Mouse (Mus musculus): ENCODE data around the gene Tmem97. TPM values are rescaled to one million over a fixed set of nuclear protein-coding genes. Genes with fewer than 3 reads are reported as not detected.

Gene Tmem97
- 10 to 100 TPM; 10.6 to 14.5 TPM for polyA plus RNA-seq (2017; shearing (Covaris generic))

GRCm38 (mm10) chr11:78550168-78551058 is at the start of gene Tmem97:
TSS of gene Tmem97 (minus strand) at chr11:78550777.

GRCm38 (mm10) chr11:78536080-78536689 is 14.4 kb downstream of the Tmem97 start, which contains the start of the genes Tnfaip1 and Ift20:
TSS of gene Tnfaip1 (minus strand) at chr11:78536332.
TSS of gene Ift20 (plus strand) at chr11:78536361.

GRCm38 (mm10) chr11:78512025-78512957 is 38.3 kb downstream of the Tmem97 start, which contains the start of the genes Tmem199 and Poldip2:
TSS of gene Tmem199 (minus strand) at chr11:78512172.
TSS of gene Poldip2 (plus strand) at chr11:78512193.

DNA sequence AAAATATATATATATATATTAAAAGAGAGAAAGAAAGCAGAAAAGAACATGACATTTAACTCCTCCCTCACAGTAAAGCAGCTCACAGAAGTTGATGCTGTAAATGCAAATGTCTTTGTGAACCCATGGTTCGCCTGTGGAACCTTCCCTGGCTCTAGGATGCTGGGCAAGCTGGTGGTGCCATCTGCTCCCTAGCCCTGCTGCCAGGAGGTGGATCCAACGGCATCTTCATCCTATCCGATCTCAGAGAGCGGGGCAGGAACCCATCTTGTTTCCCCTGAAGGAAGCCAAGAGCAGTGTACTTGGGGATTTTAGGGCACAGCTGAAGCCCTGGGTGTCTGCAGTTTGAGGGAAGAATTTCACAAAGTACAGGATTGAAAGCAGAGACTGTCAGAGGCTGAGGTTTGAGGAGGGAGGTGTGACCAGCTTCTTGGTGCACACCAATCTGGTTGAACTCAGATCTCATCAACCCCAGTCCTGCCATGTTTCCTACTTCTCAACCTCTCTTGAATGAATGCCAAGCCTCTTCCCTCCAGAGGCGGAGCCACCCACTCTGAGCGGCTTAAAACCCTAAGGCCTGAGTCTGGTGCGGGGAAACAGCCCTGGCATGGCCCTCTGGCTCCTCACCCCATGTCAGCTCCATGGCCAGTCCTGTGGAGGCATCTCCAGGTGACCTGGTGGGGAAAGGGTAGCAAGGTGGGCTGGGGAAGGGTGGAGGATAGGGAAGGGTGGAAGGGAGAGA is 47.5 kb downstream of the Tmem97 start, which contains the start of gene Sebox:
Gene Sebox (plus strand): TSS at position 539 of the 742 bp plus-strand sequence.

GRCm38 (mm10) chr11:78499004-78499403 is 51.6 kb downstream of the Tmem97 start, which contains the start of gene Vtn:
TSS of gene Vtn (plus strand) at chr11:78499091.

GRCm38 (mm10) chr11:78497544-78498522 is 52.7 kb downstream of the Tmem97 start, which contains the start of gene Sarm1:
TSS of gene Sarm1 (minus strand) at chr11:78497754.

Other genes starting within 250 kb of the Tmem97 start
- 1 to 10 TPM; 5.3 to 6.0 TPM for gene Spag5, start 249.2 kb downstream of the Tmem97 start, polyA plus RNA-seq (2017; shearing (Covaris generic))
- gene Aldoc, start 227.8 kb downstream of the Tmem97 start, polyA plus RNA-seq (2017; shearing (Covaris generic)): 10 to 100 TPM in 1 of 2 experiments, 1 to 10 TPM in 1; 2.4 to 12.9 TPM
- gene Pigs, start 222.4 kb downstream of the Tmem97 start, polyA plus RNA-seq (2017; shearing (Covaris generic)): 100 to 1,000 TPM in 1 of 2 experiments, 10 to 100 TPM in 1; 70.7 to 114 TPM
- 100 to 1,000 TPM in 1 of 2 experiments, 10 to 100 TPM in 1; 57.5 to 101 TPM for gene Unc119, start 207.3 kb downstream of the Tmem97 start, polyA plus RNA-seq (2017; shearing (Covaris generic))
- not detected for gene Foxn1, start 164.2 kb downstream of the Tmem97 start, polyA plus RNA-seq (2017; shearing (Covaris generic))
- gene Slc13a2, start 128.6 kb downstream of the Tmem97 start, polyA plus RNA-seq (2017; shearing (Covaris generic)): not detected
- 1 to 10 TPM in 1 of 2 experiments, under 1 TPM in 1; 0.78 to 1.3 TPM for gene Slc46a1, start 85.1 kb downstream of the Tmem97 start, polyA plus RNA-seq (2017; shearing (Covaris generic))
- 1 to 10 TPM; 1.8 to 2.3 TPM for gene Sarm1, start 53.0 kb downstream of the Tmem97 start, polyA plus RNA-seq (2017; shearing (Covaris generic))
- not detected for gene Vtn, start 51.7 kb downstream of the Tmem97 start, polyA plus RNA-seq (2017; shearing (Covaris generic))
- under 1 TPM in 1 of 2 experiments, not detected in 1; 0.34 TPM for gene Sebox, start 47.3 kb downstream of the Tmem97 start, polyA plus RNA-seq (2017; shearing (Covaris generic))
- 10 to 100 TPM; 36.5 to 43.8 TPM for gene Tmem199, start 38.6 kb downstream of the Tmem97 start, polyA plus RNA-seq (2017; shearing (Covaris generic))
- 10 to 100 TPM; 37.7 to 57.4 TPM for gene Poldip2, start 38.6 kb downstream of the Tmem97 start, polyA plus RNA-seq (2017; shearing (Covaris generic))
- 10 to 100 TPM; 11.1 to 19.9 TPM for gene Tnfaip1, start 14.4 kb downstream of the Tmem97 start, polyA plus RNA-seq (2017; shearing (Covaris generic))
- gene Ift20, start 14.4 kb downstream of the Tmem97 start, polyA plus RNA-seq (2017; shearing (Covaris generic)): 100 to 1,000 TPM; 104 to 119 TPM
- 10 to 100 TPM; 15.2 to 16.4 TPM for gene Nlk, start 146.6 kb upstream of the Tmem97 start, polyA plus RNA-seq (2017; shearing (Covaris generic))
- 10 to 100 TPM; 32.1 to 47.6 TPM for gene Ccnq, start 201.0 kb upstream of the Tmem97 start, polyA plus RNA-seq (2017; shearing (Covaris generic))

Data from activated CD4-positive, CD25-positive, alpha-beta regulatory T cell (primary cell).